Mouse (Mus musculus) cerebellum, adult 11 months (tissue): ENCODE results near the gene B3gnt6.

ENCODE experiments used
- DNase-seq: peaks from one replicate; pipeline ENCODE4 v3.0.0; 2022

The B3gnt6 gene

GRCm38 (mm10) chr7:98148721-98149407, 50.4 kb downstream of the B3gnt6 start:
- no peak for DNase-seq

- no peak for DNase-seq
Observed at GRCm38 (mm10) chr7:98147766-98148165, 51.5 kb downstream of the B3gnt6 start.

- DNase-seq = no peak
Observed at GRCm38 (mm10) chr7:98146447-98146845, 52.8 kb downstream of the B3gnt6 start.

DNA sequence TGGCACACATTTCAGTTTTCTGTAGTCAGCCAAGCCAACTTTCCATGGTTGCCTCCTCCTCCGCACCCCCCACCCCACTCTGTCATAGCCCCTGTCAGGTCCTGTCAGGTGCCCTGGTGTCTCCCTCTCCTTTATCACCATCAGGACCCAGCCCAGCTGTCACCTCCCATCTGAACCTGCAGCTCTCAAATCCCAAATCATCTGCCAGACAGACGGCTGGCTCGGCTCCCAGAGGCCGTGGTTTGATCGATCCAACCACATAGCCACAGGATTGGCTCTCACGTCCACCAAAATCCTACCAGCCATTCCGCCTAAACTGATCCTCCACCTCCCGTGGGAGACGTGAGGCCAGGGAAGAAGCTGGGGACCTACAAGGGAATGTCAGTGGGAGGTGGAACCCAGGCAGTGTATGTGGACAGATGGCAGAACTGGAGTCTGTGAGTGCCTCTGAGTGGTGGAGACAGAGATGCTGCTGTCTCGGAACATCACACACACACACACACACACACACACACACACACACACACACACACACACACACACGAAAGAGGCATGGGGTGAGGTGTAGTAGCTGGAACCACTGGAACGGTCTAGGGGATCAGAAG, 53.3 kb downstream of the B3gnt6 start:
- DNase-seq = no peak

DNA sequence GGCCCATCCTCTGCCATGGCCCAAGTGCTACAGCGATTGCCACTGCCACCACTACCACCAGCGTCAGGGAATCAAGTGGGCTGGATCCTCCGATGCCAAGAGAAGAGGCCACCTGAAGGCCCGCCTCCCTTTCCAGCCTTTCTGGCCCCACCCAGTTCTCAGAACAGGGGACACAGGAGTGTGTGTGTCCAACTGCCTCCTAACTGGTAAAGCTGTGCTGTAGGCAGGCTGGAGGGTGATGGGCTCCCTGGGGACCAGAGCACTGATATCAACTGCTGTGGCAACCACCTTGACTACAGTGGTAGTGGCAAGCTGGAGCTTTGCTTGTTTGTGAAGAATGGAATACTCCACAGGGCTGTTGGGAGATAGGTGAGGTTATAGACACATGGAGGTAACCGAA, 53.9 kb downstream of the B3gnt6 start, which contains the start of gene Omp:
Gene Omp (minus strand): TSS at position 101 of the 400 bp plus-strand sequence.
- no peak for DNase-seq

GRCm38 (mm10) chr7:98142648-98143047, 56.6 kb downstream of the B3gnt6 start:
- no peak for DNase-seq
